In the genomic region with DNA sequence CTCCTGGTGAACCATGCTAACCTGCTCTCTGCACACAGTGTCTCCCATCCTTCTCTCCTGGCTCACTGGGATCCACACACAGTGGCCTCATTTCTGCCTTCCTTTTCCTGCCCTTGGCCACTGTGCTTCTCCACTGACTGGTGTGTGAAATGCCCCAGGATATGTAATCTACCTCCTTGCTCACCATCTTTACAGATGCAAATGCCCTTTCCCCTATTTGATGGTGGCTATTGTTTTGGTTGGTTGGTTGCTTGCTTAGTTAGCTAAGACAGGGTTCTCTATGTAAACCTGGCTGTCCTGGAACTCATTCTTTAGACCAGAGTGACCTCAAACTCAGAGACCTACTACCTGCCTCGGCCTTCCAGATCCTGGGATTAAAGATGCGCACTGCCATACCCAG, we compare ENCODE assay signal across 23 mouse cellular contexts.
DNase-seq lines count a peak whose midpoint lies in the region; ATAC-seq and TF ChIP-seq lines count a peak whose summit lies in the region.
"Had no signal": no experiment of that assay in that cellular context is flagged by ENCODE, and none has a peak within 500 bp of the region (broad histone marks: within the 10 kb centered on the region; RNA-seq: fewer than 3 reads in every experiment).

No protein-coding gene starts in this region.

- no peaks in the 10 kb centered on the region for H3K9me3 ChIP-seq in heart, embryonic 12.5 days (replicated peaks)
- H3K9me3 ChIP-seq in kidney, postnatal 0 days (replicated peaks; ENCODE audit: low read length): no peaks in the 10 kb centered on the region
- H3K9me3 ChIP-seq in stomach, embryonic 15.5 days: no peaks in the 10 kb centered on the region
- no peaks in the 10 kb centered on the region for H3K9me3 ChIP-seq in stomach, postnatal 0 days (ENCODE audit: control insufficient read depth, low read length)
- H3K9me3 ChIP-seq in stomach, embryonic 16.5 days (replicated peaks; ENCODE audit: control insufficient read depth, low read length): no peaks in the 10 kb centered on the region
- no peaks in the 10 kb centered on the region for H3K9me3 ChIP-seq in neural tube, embryonic 15.5 days (replicated peaks)
- H3K9me3 ChIP-seq: embryonic facial prominence, embryonic 15.5 days; forebrain, embryonic 10.5 days; hindbrain, embryonic 12.5 days had no signal

- no peak for ATAC-seq in heart, embryonic 12.5 days (ENCODE audit: insufficient number of reproducible peaks, low FRiP score)
- ATAC-seq in kidney, postnatal 0 days (replicated peaks; ENCODE audit: low FRiP score, low read depth): no peak
- ATAC-seq in stomach, embryonic 15.5 days (ENCODE audit: insufficient read depth, low FRiP score, low read depth): no peak
- no peak for ATAC-seq in stomach, postnatal 0 days (ENCODE audit: low FRiP score, low TSS enrichment)
- no peak for ATAC-seq in stomach, embryonic 16.5 days (ENCODE audit: insufficient read depth, low FRiP score)
- ATAC-seq in neural tube, embryonic 15.5 days (ENCODE audit: low FRiP score): no peak
- ATAC-seq: activated CD4-positive, CD25-positive, alpha-beta regulatory T cell, adult 4 months; forebrain, embryonic 14.5 days; hindbrain, embryonic 16.5 days; inflammation-experienced regulatory T-cells, adult 6 months had no signal

- no peak for TF ChIP-seq CTCF in kidney, postnatal 0 days (IDR thresholded peaks at IDR 0.05; ENCODE audit: low read depth)
- TF ChIP-seq CTCF in stomach, postnatal 0 days (IDR thresholded peaks at IDR 0.05; ENCODE audit: low read depth): no peak

- peaks cover 31% of the 10 kb centered on the region for H3K36me3 ChIP-seq in heart, embryonic 12.5 days
- H3K36me3 ChIP-seq in kidney, postnatal 0 days (ENCODE audit: insufficient read depth, low read length): 0 out of 2 replicates have a peak, but pooled peaks cover 3% of the 10 kb centered on the region
- H3K36me3 ChIP-seq in stomach, embryonic 15.5 days: no peaks in the 10 kb centered on the region
- no peaks in the 10 kb centered on the region for H3K36me3 ChIP-seq in stomach, postnatal 0 days (ENCODE audit: control insufficient read depth, insufficient read depth, low read length)
- H3K36me3 ChIP-seq in stomach, embryonic 16.5 days (ENCODE audit: control insufficient read depth, insufficient read depth, low read length): no peaks in the 10 kb centered on the region
- no peaks in the 10 kb centered on the region for H3K36me3 ChIP-seq in neural tube, embryonic 15.5 days
- H3K36me3 ChIP-seq: forebrain, embryonic 10.5 days; hindbrain, embryonic 12.5 days had no signal

- no peak for DNase-seq in heart, adult 11 months
- no peak for DNase-seq in kidney, postnatal 0 days (ENCODE audit: low spot score)
- no peak for DNase-seq in kidney, postnatal 36 days
- DNase-seq in stomach, postnatal 0 days (ENCODE audit: low spot score): no peak
- DNase-seq: adrenal gland, postnatal 14 days; cerebellum, adult 11-12 months; cerebellum, adult 9-11 months; cerebellum, postnatal 36 days; gastrocnemius, adult 2 months; gastrocnemius, postnatal 25 days; heart, postnatal 36 days had no signal

- H3K9ac ChIP-seq in heart, embryonic 12.5 days: no peak overlapping the region
- no peak overlapping the region for H3K9ac ChIP-seq in kidney, postnatal 0 days (ENCODE audit: low read depth, low read length)
- H3K9ac ChIP-seq in stomach, embryonic 15.5 days: no peak overlapping the region
- H3K9ac ChIP-seq in stomach, postnatal 0 days (ENCODE audit: low read length): no peak overlapping the region
- H3K9ac ChIP-seq in stomach, embryonic 16.5 days (ENCODE audit: low read length): no peak overlapping the region
- H3K9ac ChIP-seq in neural tube, embryonic 15.5 days (replicated peaks): no peak overlapping the region
- H3K9ac ChIP-seq: embryonic facial prominence, embryonic 15.5 days; hindbrain, embryonic 12.5 days had no signal

- no peaks in the 10 kb centered on the region for H3K27me3 ChIP-seq in heart, embryonic 12.5 days (replicated peaks)
- no peaks in the 10 kb centered on the region for H3K27me3 ChIP-seq in kidney, postnatal 0 days (ENCODE audit: insufficient read depth, low read length)
- no peaks in the 10 kb centered on the region for H3K27me3 ChIP-seq in stomach, embryonic 15.5 days (replicated peaks)
- H3K27me3 ChIP-seq in stomach, postnatal 0 days (ENCODE audit: control insufficient read depth, insufficient read depth, low read length): no peaks in the 10 kb centered on the region
- H3K27me3 ChIP-seq in stomach, embryonic 16.5 days (ENCODE audit: control insufficient read depth, insufficient read depth, low read length): no peaks in the 10 kb centered on the region
- no peaks in the 10 kb centered on the region for H3K27me3 ChIP-seq in neural tube, embryonic 15.5 days (replicated peaks)
- H3K27me3 ChIP-seq: embryonic facial prominence, embryonic 15.5 days; hindbrain, embryonic 12.5 days had no signal

- WGBS in heart, embryonic 12.5 days: 93% methylated on average over 2 of the region's 2 CpGs
- WGBS in kidney, postnatal 0 days: 97% methylated on average over 2 of the region's 2 CpGs
- 84% methylated on average over 2 of the region's 2 CpGs for WGBS in stomach, embryonic 15.5 days
- 90% methylated on average over 2 of the region's 2 CpGs for WGBS in stomach, postnatal 0 days
- WGBS in stomach, embryonic 16.5 days: 92% methylated on average over 2 of the region's 2 CpGs
- 90% methylated on average over 2 of the region's 2 CpGs for WGBS in neural tube, embryonic 15.5 days

- H3K27ac ChIP-seq in heart, embryonic 12.5 days (ENCODE audit: poor library complexity, severe bottlenecking): peak overlapping the region; percentile 1; the same call in 1 of the 2 replicates
- peak overlapping the region; percentile 54; the same call in 1 of the 2 replicates for H3K27ac ChIP-seq in kidney, postnatal 0 days
- peak overlapping the region; percentile 14; the same call in 1 of the 2 replicates for H3K27ac ChIP-seq in stomach, embryonic 15.5 days
- no peak overlapping the region for H3K27ac ChIP-seq in stomach, postnatal 0 days (replicated peaks)
- H3K27ac ChIP-seq in stomach, embryonic 16.5 days (ENCODE audit: low read length): peak overlapping the region; percentile 18; the same call in 1 of the 2 replicates
- H3K27ac ChIP-seq in neural tube, embryonic 15.5 days (replicated peaks): no peak overlapping the region
- H3K27ac ChIP-seq: embryonic facial prominence, embryonic 15.5 days; forebrain, embryonic 10.5 days; gastrocnemius, adult 2 months; hindbrain, embryonic 12.5 days had no signal

- H3K4me1 ChIP-seq in heart, embryonic 12.5 days (replicated peaks): peaks cover 7% of the 10 kb centered on the region
- no peaks in the 10 kb centered on the region for H3K4me1 ChIP-seq in kidney, postnatal 0 days (replicated peaks; ENCODE audit: insufficient read depth, low read length)
- no peaks in the 10 kb centered on the region for H3K4me1 ChIP-seq in stomach, embryonic 15.5 days
- no peaks in the 10 kb centered on the region for H3K4me1 ChIP-seq in stomach, postnatal 0 days (replicated peaks; ENCODE audit: control insufficient read depth, insufficient read depth)
- H3K4me1 ChIP-seq in stomach, embryonic 16.5 days (ENCODE audit: control insufficient read depth, insufficient read depth, low read length): 0 out of 2 replicates have a peak, but pooled peaks cover 7% of the 10 kb centered on the region
- H3K4me1 ChIP-seq in neural tube, embryonic 15.5 days: no peaks in the 10 kb centered on the region
- H3K4me1 ChIP-seq: forebrain, embryonic 10.5 days; hindbrain, embryonic 12.5 days had no signal

- no peak overlapping the region for H3K4me2 ChIP-seq in heart, embryonic 12.5 days
- H3K4me2 ChIP-seq in kidney, postnatal 0 days (ENCODE audit: low read length): no peak overlapping the region
- no peak overlapping the region for H3K4me2 ChIP-seq in stomach, embryonic 15.5 days
- H3K4me2 ChIP-seq in stomach, postnatal 0 days (replicated peaks; ENCODE audit: low read depth): no peak overlapping the region
- H3K4me2 ChIP-seq in stomach, embryonic 16.5 days (ENCODE audit: low read depth, low read length): no peak overlapping the region
- H3K4me2 ChIP-seq in neural tube, embryonic 15.5 days: no peak overlapping the region
- H3K4me2 ChIP-seq: embryonic facial prominence, embryonic 15.5 days; hindbrain, embryonic 12.5 days had no signal

- TF ChIP-seq EP300 in stomach, postnatal 0 days (optimal IDR thresholded peaks at IDR 0.05): no peak

- H3K4me3 ChIP-seq in heart, embryonic 12.5 days: no peak overlapping the region
- H3K4me3 ChIP-seq in kidney, postnatal 0 days (replicated peaks; ENCODE audit: low read depth, low read length): no peak overlapping the region
- no peak overlapping the region for H3K4me3 ChIP-seq in stomach, embryonic 15.5 days (replicated peaks)
- H3K4me3 ChIP-seq in stomach, postnatal 0 days (ENCODE audit: low read depth, low read length): no peak overlapping the region
- no peak overlapping the region for H3K4me3 ChIP-seq in stomach, embryonic 16.5 days (replicated peaks; ENCODE audit: low read length)
- no peak overlapping the region for H3K4me3 ChIP-seq in neural tube, embryonic 15.5 days (replicated peaks)
- H3K4me3 ChIP-seq: embryonic facial prominence, embryonic 15.5 days; erythroblast, embryonic 14.5 days; forebrain, embryonic 10.5 days; gastrocnemius, adult 2 months; hindbrain, embryonic 12.5 days had no signal

Comparison
In these comparisons a context has a peak if more than half of its experiments do, and no peak if none do; other contexts are left out.
1. H3K27ac ChIP-seq: peak in heart, embryonic 12.5 days (single experiment), kidney, postnatal 0 days (single experiment), stomach, embryonic 15.5 days (single experiment) and stomach, embryonic 16.5 days (single experiment); none in stomach, postnatal 0 days (single experiment) and neural tube, embryonic 15.5 days (single experiment).